Mouse (Mus musculus) urinary bladder, postnatal 4 days (tissue): Measurements from ENCODE around the gene Gsg1l2.

ENCODE experiments used
- DNase-seq, 2 experiments: peaks; one replicate each; pipeline ENCODE4 v3.0.0; 2021 to 2022; ENCODE audit warnings: low spot score in 2 of 2

The Gsg1l2 gene

GRCm38 (mm10) chr11:67774379-67774778 is at the start of gene Gsg1l2:
Gene Gsg1l2 (plus strand): TSS chr11:67774608.
- no peak for DNase-seq

GRCm38 (mm10) chr11:67727095-67727494 is 47.3 kb upstream of the Gsg1l2 start:
- no peak for DNase-seq

- no peak for DNase-seq
Measured at GRCm38 (mm10) chr11:67728726-67729125, 45.7 kb upstream of the Gsg1l2 start.

DNA sequence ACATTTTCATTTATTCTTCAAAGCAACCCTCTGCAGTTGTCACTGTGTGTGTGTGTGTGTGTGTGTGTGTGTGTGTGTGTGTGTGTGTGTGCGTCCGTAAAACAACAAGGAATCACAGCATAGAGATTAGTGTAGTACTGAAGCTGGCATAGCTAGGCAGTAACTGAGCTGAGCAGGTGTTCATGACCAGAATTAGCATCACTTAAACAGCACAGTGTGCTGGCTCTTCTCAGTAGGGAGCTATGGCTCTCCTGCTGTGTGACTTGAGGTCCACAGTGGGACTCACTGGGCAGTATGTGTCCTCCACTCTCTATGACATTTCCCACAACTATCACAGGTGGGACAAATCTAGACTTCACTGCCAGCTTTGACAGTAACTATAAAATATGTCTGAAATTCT is 43.4 kb upstream of the Gsg1l2 start:
- no peak for DNase-seq

- DNase-seq, result no peak
Measured at GRCm38 (mm10) chr11:67733726-67734125, 40.7 kb upstream of the Gsg1l2 start.

DNA sequence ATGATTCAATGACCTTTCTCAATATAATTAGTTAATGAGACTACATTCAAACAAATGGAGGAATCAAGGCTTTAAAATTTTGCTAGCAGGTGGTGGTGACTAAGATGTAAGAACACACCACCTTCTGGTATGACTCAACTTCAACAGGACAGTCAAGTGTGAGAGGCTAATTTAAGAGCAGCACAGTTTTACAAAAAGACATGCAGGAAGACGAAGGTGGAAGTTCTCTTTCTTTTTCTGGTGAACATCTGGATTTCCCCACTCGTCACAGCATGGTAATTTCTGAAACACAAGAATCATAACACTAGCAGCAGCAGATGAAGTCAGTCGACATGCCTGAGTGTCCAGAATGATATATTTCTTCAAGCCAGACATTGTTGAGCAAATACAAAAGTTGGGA is 39.8 kb upstream of the Gsg1l2 start:
- DNase-seq, result no peak

GRCm38 (mm10) chr11:67738345-67738744 is 36.1 kb upstream of the Gsg1l2 start:
- no peak for DNase-seq

GRCm38 (mm10) chr11:67738846-67739490 is 35.4 kb upstream of the Gsg1l2 start:
- no peak for DNase-seq

- DNase-seq, result no peak
Measured at GRCm38 (mm10) chr11:67741569-67741968, 32.8 kb upstream of the Gsg1l2 start.

- no peak for DNase-seq
Measured at GRCm38 (mm10) chr11:67756287-67756686, 18.1 kb upstream of the Gsg1l2 start.

- DNase-seq, result no peak
Measured at GRCm38 (mm10) chr11:67757373-67758167, 16.8 kb upstream of the Gsg1l2 start.

DNA sequence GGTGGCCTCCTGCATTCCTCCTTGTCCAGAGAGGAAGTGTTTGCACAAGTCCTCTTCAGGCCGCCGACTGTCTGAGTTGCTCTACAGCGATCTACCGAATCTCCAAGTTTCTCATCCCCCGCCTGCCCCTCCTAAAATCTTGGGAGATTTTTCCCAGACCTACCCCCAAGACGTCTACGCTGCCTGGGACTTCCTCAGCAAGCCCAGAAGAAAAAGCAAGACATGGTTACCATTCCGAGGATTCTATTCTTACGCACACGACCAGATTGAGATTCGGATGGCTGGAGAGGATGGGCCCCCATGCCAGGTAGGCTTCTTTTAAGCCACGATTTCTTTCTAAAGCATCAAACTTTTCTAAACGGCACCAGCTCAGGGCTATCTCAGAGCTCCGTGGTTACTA is 3.4 kb upstream of the Gsg1l2 start, which contains the start of gene Glp2r:
Glp2r (minus strand) TSS at position 101 of the 400 bp plus-strand sequence.
- no peak for DNase-seq

DNA sequence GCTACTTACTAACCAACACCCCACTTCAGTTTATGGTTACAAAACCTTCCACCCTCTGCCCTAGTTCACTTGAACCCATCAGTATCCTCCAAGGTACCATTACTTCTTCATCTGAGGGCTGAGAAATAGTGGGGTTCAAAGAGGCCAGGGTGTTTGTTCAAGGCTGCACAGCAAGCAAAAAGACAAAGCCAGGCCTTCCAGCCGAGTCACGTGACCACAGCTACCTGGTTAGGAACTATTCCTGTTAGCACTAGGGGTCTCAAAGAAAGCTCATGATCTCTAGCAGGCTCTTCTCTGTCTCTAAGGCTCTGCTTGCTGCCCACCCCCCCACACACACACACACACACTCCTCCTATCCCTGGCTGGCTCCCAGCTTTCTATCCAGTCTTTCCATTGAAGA is 2.7 kb upstream of the Gsg1l2 start:
- no peak for DNase-seq

DNA sequence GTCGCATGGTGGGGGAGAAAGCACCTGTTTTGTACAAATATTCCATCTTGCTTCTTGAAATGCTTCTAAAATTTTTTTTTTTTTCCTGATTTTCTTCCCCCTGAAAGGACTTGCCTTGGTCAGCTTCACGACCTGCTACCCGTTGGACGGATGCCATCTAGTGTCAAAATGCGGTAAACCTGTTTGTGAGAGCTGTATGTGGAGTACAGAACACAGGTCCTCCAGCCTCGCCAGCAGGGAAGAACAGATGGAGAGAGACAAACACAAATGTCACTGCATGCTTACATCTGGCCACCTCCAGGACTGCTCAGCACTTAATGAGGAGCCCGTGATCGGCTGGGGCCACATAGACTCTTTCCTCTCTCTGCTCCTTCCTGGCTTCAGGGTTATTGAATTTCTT is 1.8 kb upstream of the Gsg1l2 start:
- no peak for DNase-seq

GRCm38 (mm10) chr11:67790182-67790581 is 15.8 kb downstream of the Gsg1l2 start:
- no peak for DNase-seq

GRCm38 (mm10) chr11:67797931-67798330 is 23.5 kb downstream of the Gsg1l2 start, which contains the start of gene Dhrs7c:
Gene Dhrs7c (plus strand): TSS chr11:67798187.
- DNase-seq, result no peak

- no peak for DNase-seq
Measured at GRCm38 (mm10) chr11:67800130-67800723, 25.8 kb downstream of the Gsg1l2 start.

DNA sequence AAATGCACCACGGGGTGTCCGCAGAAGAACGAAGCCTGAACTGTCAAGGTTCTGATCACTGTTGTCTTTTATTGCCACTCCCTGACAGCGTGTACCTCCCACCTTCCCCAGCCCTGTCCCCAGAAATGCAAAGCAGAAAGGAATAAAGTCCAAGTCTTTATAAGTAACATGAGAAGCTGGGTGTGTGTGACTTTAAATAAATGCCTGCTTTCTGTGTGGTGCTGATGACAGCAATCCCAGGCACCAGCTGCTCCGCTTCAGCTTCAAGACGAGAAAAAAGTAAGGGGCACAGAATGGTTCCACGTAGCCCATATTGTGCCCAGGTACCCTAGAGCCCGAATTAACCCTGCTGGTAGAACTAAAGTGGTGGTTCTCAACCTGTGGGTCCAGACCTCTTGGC is 26.8 kb downstream of the Gsg1l2 start:
- DNase-seq, result no peak

GRCm38 (mm10) chr11:67805538-67805937 is 31.1 kb downstream of the Gsg1l2 start:
- no peak for DNase-seq

- no peak for DNase-seq
Measured at GRCm38 (mm10) chr11:67806832-67807597, 32.6 kb downstream of the Gsg1l2 start.

GRCm38 (mm10) chr11:67808051-67808450 is 33.6 kb downstream of the Gsg1l2 start:
- DNase-seq, result no peak

GRCm38 (mm10) chr11:67811535-67811934 is 37.1 kb downstream of the Gsg1l2 start:
- DNase-seq, result no peak
